Mouse (Mus musculus) urinary bladder, adult 18-20 months (tissue): ENCODE results near the gene Skap1.
"Not testable (repeated sequence)": the region's sequence is repeated elsewhere in the genome, so short reads cannot be mapped to it uniquely, and the experiment has no call there.

ENCODE experiments used
- DNase-seq, 2 experiments: peaks; one replicate each; pipeline ENCODE4 v3.0.0; 2022; ENCODE audit warnings: low spot score in 2 of 2, mixed read lengths in 2 of 2

The Skap1 gene

GRCm38 (mm10) chr11:96696168-96696727, 231.9 kb downstream of the Skap1 start:
- no peak for DNase-seq

- DNase-seq: no peak
These were observed 232.6 kb downstream of the Skap1 start for GRCm38 (mm10) chr11:96696842-96697455.

- DNase-seq: no peak
These were observed 233.1 kb downstream of the Skap1 start for GRCm38 (mm10) chr11:96697467-96697866.

- DNase-seq: no peak
These were observed 239.4 kb downstream of the Skap1 start for GRCm38 (mm10) chr11:96703813-96704212.

- no peak for DNase-seq
These were observed 246.9 kb downstream of the Skap1 start for GRCm38 (mm10) chr11:96711268-96711667.

GRCm38 (mm10) chr11:96711670-96712069, 247.3 kb downstream of the Skap1 start:
- DNase-seq: no peak

- no peak for DNase-seq
These were observed 249.0 kb downstream of the Skap1 start for GRCm38 (mm10) chr11:96713210-96714005.

- no peak for DNase-seq
These were observed 249.6 kb downstream of the Skap1 start for GRCm38 (mm10) chr11:96714011-96714410.

- not testable (repeated sequence) for DNase-seq
These were observed 250.8 kb downstream of the Skap1 start for GRCm38 (mm10) chr11:96715168-96715567.

- no peak for DNase-seq
These were observed 254.2 kb downstream of the Skap1 start for GRCm38 (mm10) chr11:96718609-96719008.

- DNase-seq: no peak
These were observed 261.4 kb downstream of the Skap1 start for GRCm38 (mm10) chr11:96725833-96726232.

GRCm38 (mm10) chr11:96728577-96728976, 264.2 kb downstream of the Skap1 start:
- DNase-seq: no peak

- no peak for DNase-seq
These were observed 265.1 kb downstream of the Skap1 start for GRCm38 (mm10) chr11:96729462-96729861.

GRCm38 (mm10) chr11:96730327-96730726, 265.9 kb downstream of the Skap1 start:
- DNase-seq: no peak

GRCm38 (mm10) chr11:96732657-96733056, 268.3 kb downstream of the Skap1 start:
- no peak for DNase-seq

- no peak for DNase-seq
These were observed 271.5 kb downstream of the Skap1 start for GRCm38 (mm10) chr11:96735908-96736307.

GRCm38 (mm10) chr11:96736361-96736760, 272.0 kb downstream of the Skap1 start:
- DNase-seq: no peak

GRCm38 (mm10) chr11:96737673-96738471, 273.5 kb downstream of the Skap1 start:
- no peak for DNase-seq

- no peak for DNase-seq
These were observed 276.4 kb downstream of the Skap1 start for GRCm38 (mm10) chr11:96740796-96741195.

- no peak for DNase-seq
These were observed 277.6 kb downstream of the Skap1 start for GRCm38 (mm10) chr11:96741995-96742394.

- no peak for DNase-seq
These were observed 278.6 kb downstream of the Skap1 start for GRCm38 (mm10) chr11:96743000-96743399.

- no peak for DNase-seq
These were observed 279.5 kb downstream of the Skap1 start for GRCm38 (mm10) chr11:96743891-96744290.
